Mouse (Mus musculus) hindbrain, embryonic 12.5 days (tissue): ENCODE results near the gene Vegfa. TPM values are rescaled to one million over a fixed set of nuclear protein-coding genes. Genes with fewer than 3 reads are reported as not detected.

Experiments used
- ATAC-seq: fragments of 200-750 bp; cut with Nextera tagmentation; 2 replicates; pipeline ENCODE4 v1.8.0; 2017; ENCODE audit warnings: moderate TSS enrichment; ENCODE audit not compliant: low FRiP score
- H3K27ac ChIP-seq: fragments of 300-500 bp; sonication (generic); 2 replicates; pipeline ENCODE4 v1.5.1; 2016; ENCODE audit warnings: mild to moderate bottlenecking
- H3K27me3 ChIP-seq: fragments of 300-500 bp; sonication (generic); 2 replicates; pipeline ENCODE4 v1.6.1; 2016; ENCODE audit warnings: mild to moderate bottlenecking
- H3K36me3 ChIP-seq: fragments of 300-500 bp; sonication (generic); 2 replicates; pipeline ENCODE4 v1.6.1; 2016; ENCODE audit warnings: mild to moderate bottlenecking
- H3K4me1 ChIP-seq: fragments of 300-500 bp; sonication (generic); 2 replicates; pipeline ENCODE4 v1.6.1; 2016
- H3K4me2 ChIP-seq: fragments of 300-500 bp; sonication (generic); replicated peaks from 2 replicates; pipeline ENCODE4 v1.6.1; 2016; ENCODE audit warnings: mild to moderate bottlenecking
- H3K4me3 ChIP-seq: fragments of 300-500 bp; sonication (generic); 2 replicates; pipeline ENCODE4 v1.5.1; 2016; ENCODE audit warnings: mild to moderate bottlenecking
- H3K9ac ChIP-seq: fragments of 300-500 bp; sonication (generic); 2 replicates; pipeline ENCODE4 v1.6.1; 2016; ENCODE audit warnings: mild to moderate bottlenecking, moderate library complexity
- H3K9me3 ChIP-seq: fragments of 300-500 bp; sonication (generic); replicated peaks from 2 replicates; pipeline ENCODE4 v1.6.1; 2016; ENCODE audit warnings: mild to moderate bottlenecking
- WGBS: fragments of 180-500 bp; shearing (Covaris S2); methylation state at CpG from one replicate; pipeline ENCODE4 v1.1.7; 2016; 5-methylcytosine and 5-hydroxymethylcytosine counted together
- polyA plus RNA-seq: library from polyadenylated mRNA; unstranded; fragments of >200 nt; fragmentation: Nextera tagmentation; extraction: Ambion mirVana; gene quantifications from 2 replicates; pipeline ENCODE4 v1.2.1, GENCODE M21; 2016

Vegfa gene
- polyA plus RNA-seq, 1 experiment from 2014 or later = 4.0 TPM

DNA sequence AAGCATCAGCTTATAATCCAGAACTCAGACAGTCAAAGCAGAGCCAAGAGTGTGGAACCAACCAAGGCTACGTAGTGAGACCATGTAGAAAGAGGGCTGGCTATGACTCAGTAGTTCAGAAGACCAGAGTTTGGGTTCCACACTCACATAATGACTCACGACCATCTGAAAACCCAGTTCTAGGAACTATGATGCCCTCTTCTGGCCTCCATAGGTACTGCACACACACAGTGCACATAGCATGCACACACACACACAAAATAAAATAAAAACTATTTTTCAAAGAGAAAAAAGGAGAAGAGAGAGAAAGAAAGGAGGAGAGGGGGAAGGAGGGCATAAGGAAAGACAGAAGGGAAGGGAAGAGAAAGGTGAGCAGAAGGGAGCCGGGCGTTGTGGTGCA, 16.0 kb upstream of the Vegfa start:
- H3K4me2 ChIP-seq = no peak overlapping the region
- H3K4me1 ChIP-seq = peaks cover 8% of the 10 kb centered on the region
- no peaks in the 10 kb centered on the region for H3K27me3 ChIP-seq
- no peak overlapping the region for H3K4me3 ChIP-seq
- 0 out of 2 replicates have a peak, but pooled peaks cover 3% of the 10 kb centered on the region for H3K9me3 ChIP-seq
- 93% methylated on average over 4 of the region's 4 CpGs for WGBS
- H3K36me3 ChIP-seq = no peaks in the 10 kb centered on the region
- no peak overlapping the region for H3K9ac ChIP-seq
- no peak overlapping the region for H3K27ac ChIP-seq
- no peak for ATAC-seq

DNA sequence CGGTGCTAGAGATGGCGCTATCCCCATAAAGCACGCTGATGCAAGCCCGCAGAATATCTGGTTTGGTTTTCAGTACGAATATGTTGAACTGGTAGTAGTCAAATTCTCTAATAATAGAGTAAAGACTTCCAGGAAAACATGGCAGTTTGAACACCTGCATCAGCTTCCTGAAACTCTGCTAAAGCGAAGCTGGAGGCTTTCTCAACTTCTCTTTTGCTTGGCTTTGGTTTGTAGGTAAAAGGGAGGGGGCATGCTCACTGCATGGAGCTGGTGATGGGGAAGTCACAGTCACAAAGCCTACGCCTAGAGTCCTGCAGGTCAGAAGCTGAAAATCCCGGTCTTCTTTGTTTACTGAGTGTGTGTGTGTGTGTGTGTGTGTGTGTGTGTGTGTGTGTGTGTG, 13.6 kb upstream of the Vegfa start:
- Histone ChIP-seq H3K9me3 (0 out of 2 replicates have a peak, but pooled peaks cover 3% of the 10 kb centered on the region), H3K36me3 (no peaks in the 10 kb centered on the region), H3K4me1 (no peaks in the 10 kb centered on the region), H3K4me2 (no peak overlapping the region), H3K27ac (no peak overlapping the region), H3K4me3 (no peak overlapping the region), H3K9ac (no peak overlapping the region), H3K27me3 (no peaks in the 10 kb centered on the region)
- ATAC-seq = no peak
- WGBS = 84% methylated on average over 8 of the region's 8 CpGs

DNA sequence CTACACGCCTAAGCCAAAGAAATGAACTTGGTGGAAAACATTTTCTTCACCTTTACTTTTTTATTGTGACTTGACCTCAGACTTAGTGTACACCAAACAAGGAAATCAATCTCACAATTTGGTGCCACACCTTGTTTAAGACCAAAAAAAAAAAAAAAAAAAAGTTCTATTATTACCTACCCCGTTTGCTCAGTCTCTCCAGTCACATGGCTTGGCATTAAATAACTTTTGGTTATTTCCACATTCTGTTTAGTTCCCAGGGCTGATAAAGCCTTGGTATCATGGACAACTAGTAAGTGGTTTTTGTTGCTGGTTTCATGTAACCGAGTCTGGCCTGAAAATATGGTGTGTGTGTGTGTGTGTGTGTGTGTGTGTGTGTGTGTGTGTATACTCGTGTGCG, 12.8 kb upstream of the Vegfa start:
- WGBS = 96% methylated on average over 5 of the region's 5 CpGs
- H3K27ac ChIP-seq = no peak overlapping the region
- 0 out of 2 replicates have a peak, but pooled peaks cover 3% of the 10 kb centered on the region for H3K9me3 ChIP-seq
- ATAC-seq = no peak
- no peak overlapping the region for H3K4me3 ChIP-seq
- H3K9ac ChIP-seq = no peak overlapping the region
- no peak overlapping the region for H3K4me2 ChIP-seq
- no peaks in the 10 kb centered on the region for H3K36me3 ChIP-seq
- H3K27me3 ChIP-seq = 0 out of 2 replicates have a peak, but pooled peaks cover 2% of the 10 kb centered on the region
- H3K4me1 ChIP-seq = no peaks in the 10 kb centered on the region

GRCm38 (mm10) chr17:46042158-46042557, 10.0 kb upstream of the Vegfa start:
- Histone ChIP-seq H3K9me3 (no peaks in the 10 kb centered on the region), H3K4me1 (no peaks in the 10 kb centered on the region), H3K4me3 (no peak overlapping the region), H3K27me3 (0 out of 2 replicates have a peak, but pooled peaks cover 2% of the 10 kb centered on the region), H3K9ac (no peak overlapping the region), H3K27ac (no peak overlapping the region), H3K36me3 (no peaks in the 10 kb centered on the region), H3K4me2 (no peak overlapping the region)
- ATAC-seq = no peak
- WGBS = 88% methylated on average over 8 of the region's 8 CpGs

DNA sequence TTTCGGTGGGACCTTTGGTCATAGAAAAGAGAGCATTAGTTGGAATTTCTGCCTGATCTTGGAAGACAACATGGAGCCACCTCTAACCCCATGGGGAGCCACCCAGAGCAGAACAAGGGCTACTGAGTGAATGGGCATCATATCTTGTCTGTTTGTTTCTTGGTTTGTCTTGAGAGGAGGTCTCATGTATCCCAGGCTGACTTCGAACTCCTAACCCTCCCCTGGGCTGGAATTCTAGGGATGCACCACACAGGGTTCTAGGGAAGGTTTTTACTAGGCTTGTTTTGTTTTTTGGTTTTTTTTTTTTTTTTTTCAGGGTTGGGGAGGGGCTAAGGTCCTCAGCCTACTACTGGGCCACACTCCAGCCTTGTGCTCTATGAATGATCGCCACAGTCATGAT, 9.5 kb upstream of the Vegfa start:
- Histone ChIP-seq H3K27me3 (0 out of 2 replicates have a peak, but pooled peaks cover 2% of the 10 kb centered on the region), H3K4me1 (no peaks in the 10 kb centered on the region), H3K4me2 (no peak overlapping the region), H3K9me3 (no peaks in the 10 kb centered on the region), H3K9ac (no peak overlapping the region), H3K36me3 (no peaks in the 10 kb centered on the region), H3K27ac (no peak overlapping the region), H3K4me3 (no peak overlapping the region)
- 83% methylated on average over 3 of the region's 3 CpGs for WGBS
- no peak for ATAC-seq

- Histone ChIP-seq H3K27ac (no peak overlapping the region), H3K9ac (no peak overlapping the region), H3K9me3 (no peaks in the 10 kb centered on the region), H3K4me1 (no peaks in the 10 kb centered on the region), H3K36me3 (no peaks in the 10 kb centered on the region), H3K27me3 (0 out of 2 replicates have a peak, but pooled peaks cover 2% of the 10 kb centered on the region), H3K4me2 (no peak overlapping the region), H3K4me3 (no peak overlapping the region)
- WGBS = 59% methylated on average over 5 of the region's 5 CpGs
- no peak for ATAC-seq
Observed at GRCm38 (mm10) chr17:46041223-46041622, 9.1 kb upstream of the Vegfa start.

DNA sequence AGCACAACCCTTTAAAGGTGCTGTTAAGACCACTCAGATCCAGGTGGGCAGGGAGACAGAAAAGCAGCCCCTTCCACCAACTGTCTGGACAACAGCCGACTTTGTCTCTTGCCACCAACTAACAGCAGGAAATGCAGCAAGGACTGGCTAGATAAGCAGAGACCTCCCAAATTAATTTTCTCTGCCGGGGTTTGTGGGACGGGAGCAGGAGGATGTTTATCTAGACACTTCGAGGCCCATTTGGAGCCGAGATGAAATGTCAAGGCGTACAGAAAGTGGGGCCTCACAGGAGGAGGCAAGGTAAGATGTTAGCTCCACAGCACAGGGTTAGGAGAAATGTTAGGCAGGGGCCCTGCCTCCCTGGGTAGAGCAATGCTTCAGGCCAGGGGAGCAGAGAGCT, 8.4 kb upstream of the Vegfa start:
- H3K36me3 ChIP-seq = no peaks in the 10 kb centered on the region
- H3K27me3 ChIP-seq = 0 out of 2 replicates have a peak, but pooled peaks cover 2% of the 10 kb centered on the region
- no peak overlapping the region for H3K4me3 ChIP-seq
- no peaks in the 10 kb centered on the region for H3K4me1 ChIP-seq
- H3K9ac ChIP-seq = no peak overlapping the region
- 64% methylated on average over 6 of the region's 6 CpGs for WGBS
- ATAC-seq = no peak
- no peak overlapping the region for H3K4me2 ChIP-seq
- no peak overlapping the region for H3K27ac ChIP-seq
- H3K9me3 ChIP-seq = no peaks in the 10 kb centered on the region

DNA sequence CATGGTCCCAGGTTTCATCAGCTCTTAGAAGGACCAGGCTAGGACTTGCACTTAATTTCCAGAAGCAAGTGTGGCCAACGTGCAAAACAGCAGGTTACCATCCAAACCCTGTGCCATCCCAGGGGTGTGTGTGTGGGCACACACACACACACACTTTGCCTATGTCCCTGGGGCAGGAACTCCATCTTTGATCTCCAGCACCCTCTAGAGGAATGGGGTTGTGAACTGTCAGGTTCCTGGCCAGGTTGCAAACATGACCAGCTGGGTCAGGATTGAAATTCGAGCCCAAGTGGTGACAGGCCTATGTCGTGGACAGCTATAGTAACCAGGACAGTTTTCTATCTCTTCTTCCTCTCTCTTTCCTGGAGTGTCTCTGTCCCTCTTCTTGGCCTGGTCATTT, 6.7 kb upstream of the Vegfa start:
- H3K27ac ChIP-seq = no peak overlapping the region
- no peaks in the 10 kb centered on the region for H3K9me3 ChIP-seq
- no peak overlapping the region for H3K9ac ChIP-seq
- 41% methylated on average over 3 of the region's 3 CpGs for WGBS
- ATAC-seq = no peak
- no peak overlapping the region for H3K4me3 ChIP-seq
- peaks cover under 1% of the 10 kb centered on the region; the same call in 1 of the 2 replicates for H3K4me1 ChIP-seq
- H3K36me3 ChIP-seq = no peaks in the 10 kb centered on the region
- peaks cover 3% of the 10 kb centered on the region; the same call in 1 of the 2 replicates for H3K27me3 ChIP-seq
- H3K4me2 ChIP-seq = no peak overlapping the region

DNA sequence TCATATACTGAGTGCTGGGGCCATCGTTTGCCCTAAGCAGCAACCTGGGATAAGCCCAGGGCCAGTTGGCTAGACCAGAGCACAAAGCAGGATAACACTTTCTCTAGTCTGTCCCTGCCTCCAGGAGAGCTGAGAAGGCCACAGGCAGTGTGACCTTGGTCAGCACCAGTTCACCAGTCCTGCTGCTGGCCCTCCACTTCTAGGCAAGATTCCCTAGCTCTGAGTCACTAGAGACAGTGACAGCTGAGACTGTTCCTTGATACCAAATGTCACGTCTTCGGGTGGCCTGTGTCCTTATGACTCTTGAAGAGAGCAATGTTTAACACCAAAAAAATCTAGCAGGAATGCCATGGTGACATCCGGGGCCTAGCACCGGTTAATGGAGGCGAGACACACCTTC, 4.2 kb upstream of the Vegfa start:
- Histone ChIP-seq H3K27ac (no peak overlapping the region), H3K4me1 (peaks cover 9% of the 10 kb centered on the region), H3K9ac (no peak overlapping the region), H3K4me3 (no peak overlapping the region), H3K27me3 (peaks cover 7% of the 10 kb centered on the region; the same call in 1 of the 2 replicates), H3K36me3 (no peaks in the 10 kb centered on the region), H3K9me3 (no peaks in the 10 kb centered on the region), H3K4me2 (no peak overlapping the region)
- ATAC-seq = no peak
- WGBS = 87% methylated on average over 6 of the region's 6 CpGs

DNA sequence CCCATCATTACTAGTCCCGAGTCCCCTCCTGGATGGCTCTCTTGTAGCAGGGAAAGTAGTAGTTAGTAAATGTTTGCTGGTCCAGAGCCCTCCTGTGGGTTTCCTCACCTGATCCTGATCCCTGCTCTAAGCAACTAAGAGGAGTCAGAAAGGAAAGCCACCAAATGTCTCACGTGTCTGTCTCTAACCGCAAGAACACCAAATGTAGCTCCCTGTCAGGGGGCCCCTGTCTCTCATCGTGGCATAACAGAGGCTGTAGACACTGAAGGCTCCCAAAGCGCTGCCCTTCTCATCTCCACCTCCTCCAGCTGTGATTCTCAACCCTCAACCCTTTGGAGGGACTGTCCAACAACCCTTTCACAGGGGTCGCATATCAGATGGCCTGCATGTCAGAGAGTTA, 1.9 kb upstream of the Vegfa start:
- Histone ChIP-seq H3K27ac (no peak overlapping the region), H3K9ac (no peak overlapping the region), H3K4me3 (no peak overlapping the region), H3K4me1 (peaks cover 18% of the 10 kb centered on the region), H3K27me3 (peaks cover 5% of the 10 kb centered on the region; the same call in 1 of the 2 replicates), H3K4me2 (no peak overlapping the region), H3K36me3 (no peaks in the 10 kb centered on the region), H3K9me3 (no peaks in the 10 kb centered on the region)
- no peak for ATAC-seq
- 52% methylated on average over 6 of the region's 6 CpGs for WGBS

DNA sequence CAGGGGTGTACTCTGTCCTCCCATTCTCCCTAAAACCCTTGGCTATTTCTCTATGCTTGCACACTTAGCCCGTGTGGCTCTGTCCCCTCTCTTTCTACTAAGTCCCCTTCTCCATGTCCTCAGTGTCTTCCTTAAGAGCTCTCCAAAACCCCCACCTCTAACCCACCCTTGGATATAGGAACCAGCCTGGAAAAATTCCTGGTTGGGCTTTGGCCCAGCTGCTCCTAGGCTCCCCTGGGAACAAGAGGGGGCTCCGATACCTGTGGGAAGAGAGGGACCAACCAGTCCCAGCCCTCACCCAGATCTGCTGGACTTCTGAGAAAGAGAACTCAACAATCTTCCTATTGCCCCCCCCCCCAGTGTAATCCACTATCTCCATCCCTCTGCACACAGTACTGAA, 1.4 kb upstream of the Vegfa start:
- H3K9me3 ChIP-seq = no peaks in the 10 kb centered on the region
- 25% methylated on average over 2 of the region's 2 CpGs for WGBS
- H3K27ac ChIP-seq = peak overlapping the region; percentile 44; the same call in 1 of the 2 replicates
- H3K4me3 ChIP-seq = no peak overlapping the region
- H3K9ac ChIP-seq = peak overlapping the region; percentile 42
- peaks cover 5% of the 10 kb centered on the region; the same call in 1 of the 2 replicates for H3K27me3 ChIP-seq
- H3K36me3 ChIP-seq = no peaks in the 10 kb centered on the region
- no peak overlapping the region for H3K4me2 ChIP-seq
- peaks cover 23% of the 10 kb centered on the region for H3K4me1 ChIP-seq
- ATAC-seq = no peak

DNA sequence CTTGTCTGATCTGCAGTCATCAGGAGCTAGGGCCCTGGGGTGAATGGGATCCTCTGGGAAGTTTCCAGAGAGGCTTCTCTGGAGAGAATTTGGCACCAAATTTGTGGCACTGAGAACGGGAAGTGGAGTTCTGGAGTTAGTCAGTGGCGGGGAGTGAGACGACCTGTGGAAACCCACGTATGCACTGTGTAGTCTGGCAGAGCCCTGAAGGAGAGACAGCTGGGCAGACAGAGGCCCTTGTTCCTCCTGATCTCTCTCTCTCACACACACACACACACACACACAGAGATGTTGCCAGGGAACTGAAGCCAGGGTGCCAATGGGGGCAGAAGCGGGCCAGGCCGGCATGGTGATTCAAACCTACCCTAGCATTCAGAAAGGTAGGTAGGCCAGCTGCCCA, 953 bp upstream of the Vegfa start:
- peak overlapping the region; percentile 44; the same call in 1 of the 2 replicates for H3K27ac ChIP-seq
- H3K4me3 ChIP-seq = no peak overlapping the region
- H3K36me3 ChIP-seq = no peaks in the 10 kb centered on the region
- WGBS = 50% methylated on average over 6 of the region's 6 CpGs
- H3K9ac ChIP-seq = peak overlapping the region; percentile 42; the same call in 1 of the 2 replicates
- no peaks in the 10 kb centered on the region for H3K9me3 ChIP-seq
- H3K27me3 ChIP-seq = peaks cover 5% of the 10 kb centered on the region; the same call in 1 of the 2 replicates
- no peak for ATAC-seq
- peak overlapping the region; percentile 85; the same call in 1 of the 2 replicates for H3K4me2 ChIP-seq
- peaks cover 28% of the 10 kb centered on the region for H3K4me1 ChIP-seq

DNA sequence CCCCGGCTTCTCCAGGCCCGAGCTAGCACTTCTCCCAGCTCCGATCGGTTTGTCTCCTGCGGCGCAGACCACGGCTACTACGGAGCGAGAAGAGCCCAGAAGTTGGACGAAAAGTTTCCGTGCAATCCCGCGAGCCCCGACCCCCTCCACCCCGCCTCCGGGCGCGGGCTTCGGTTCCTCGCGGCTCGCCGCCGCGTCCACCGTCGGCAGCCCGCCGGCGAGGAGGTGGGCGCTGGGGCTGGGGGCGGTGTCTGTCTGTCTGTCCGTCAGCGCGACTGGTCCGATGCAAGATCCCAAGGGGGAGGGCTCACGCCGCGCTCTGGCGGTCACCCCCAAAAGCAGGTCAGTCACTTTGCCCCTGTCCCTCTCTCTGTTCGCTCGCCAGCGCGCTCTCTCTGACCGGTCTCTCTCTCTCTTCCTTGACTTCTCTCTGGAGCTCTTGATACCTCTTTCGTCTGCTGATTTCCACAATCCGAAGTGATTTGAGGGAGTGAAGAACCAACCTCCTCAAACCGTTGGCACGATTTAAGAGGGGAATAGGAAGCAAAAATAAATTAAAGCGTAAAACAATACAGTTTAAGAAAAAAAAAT, 453 bp downstream of the Vegfa start:
- H3K4me1 ChIP-seq = peaks cover 40% of the 10 kb centered on the region
- 1% methylated on average over 47 of the region's 50 CpGs for WGBS
- H3K36me3 ChIP-seq = no peaks in the 10 kb centered on the region
- peaks cover 5% of the 10 kb centered on the region; the same call in 1 of the 2 replicates for H3K27me3 ChIP-seq
- H3K9me3 ChIP-seq = no peaks in the 10 kb centered on the region
- peak overlapping the region; percentile 94 for H3K9ac ChIP-seq
- H3K27ac ChIP-seq = peak overlapping the region; percentile 91
- no peak for ATAC-seq
- peak overlapping the region; percentile 86 for H3K4me3 ChIP-seq
- peak overlapping the region; percentile 85 for H3K4me2 ChIP-seq
